Mouse (Mus musculus): ENCODE measurements around the gene Arnt2. TPM values are rescaled to one million over a fixed set of nuclear protein-coding genes. Genes with fewer than 3 reads are reported as not detected.

Gene Arnt2
- polyA plus RNA-seq, 1 experiment from 2014 or later = 46.4 TPM

DNA sequence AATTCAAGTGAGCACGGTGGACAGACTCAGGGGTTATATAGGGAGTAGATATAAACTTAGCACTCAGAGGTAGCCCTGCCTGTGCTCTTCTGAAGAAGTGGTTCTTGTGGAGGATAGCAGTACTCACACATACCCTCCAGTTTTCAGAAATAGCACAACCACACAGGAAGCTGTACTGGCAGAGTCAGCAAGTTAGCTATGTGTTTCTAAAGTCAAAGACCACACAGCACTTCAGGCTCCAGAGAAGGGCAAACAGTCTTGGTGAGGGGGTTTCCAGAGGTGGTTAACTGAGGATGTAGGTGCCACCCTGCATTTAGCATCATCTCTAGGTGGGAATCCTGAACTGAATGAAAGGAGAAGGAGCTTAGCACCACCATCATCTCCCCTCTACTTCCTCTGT lies 23.5 kb downstream of the Arnt2 start:
- no peak for ATAC-seq
- Histone ChIP-seq H3K36me3 (ENCODE audit: poor library complexity, severe bottlenecking) (peaks cover 7% of the 10 kb centered on the region), H3K4me2 (no peak overlapping the region), H3K4me3 (no peak overlapping the region), H3K27me3 (no peaks in the 10 kb centered on the region), H3K4me1 (no peaks in the 10 kb centered on the region), H3K9me3 (replicated peaks) (no peaks in the 10 kb centered on the region), H3K27ac (no peak overlapping the region), H3K9ac (no peak overlapping the region)
- WGBS = 58% methylated on average over 1 of the region's 1 CpGs

DNA sequence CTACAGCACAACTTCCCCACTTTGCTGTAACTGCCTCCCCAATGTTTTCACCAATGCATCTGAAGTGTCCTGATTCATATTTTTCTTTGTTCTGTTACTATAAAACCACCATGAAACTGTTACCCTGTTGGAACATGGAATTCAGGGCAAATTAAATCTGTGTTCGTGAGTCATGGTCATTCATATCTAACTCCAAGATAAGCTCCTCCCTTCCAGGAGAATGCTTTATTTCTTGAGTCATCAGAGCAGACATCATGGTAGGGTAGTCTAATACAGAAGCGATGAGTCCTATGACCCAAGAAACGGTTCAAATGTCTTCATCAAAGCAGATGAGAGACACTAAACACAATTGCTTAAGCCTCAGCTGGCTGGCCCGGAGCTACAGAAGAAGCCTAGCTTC lies 25.2 kb downstream of the Arnt2 start:
- Histone ChIP-seq H3K9ac (no peak overlapping the region), H3K9me3 (replicated peaks) (no peaks in the 10 kb centered on the region), H3K27ac (no peak overlapping the region), H3K4me1 (no peaks in the 10 kb centered on the region), H3K27me3 (no peaks in the 10 kb centered on the region), H3K4me2 (no peak overlapping the region), H3K4me3 (no peak overlapping the region), H3K36me3 (ENCODE audit: poor library complexity, severe bottlenecking) (peaks cover 10% of the 10 kb centered on the region)
- ATAC-seq = no peak
- WGBS = 93% methylated on average over 4 of the region's 4 CpGs

DNA sequence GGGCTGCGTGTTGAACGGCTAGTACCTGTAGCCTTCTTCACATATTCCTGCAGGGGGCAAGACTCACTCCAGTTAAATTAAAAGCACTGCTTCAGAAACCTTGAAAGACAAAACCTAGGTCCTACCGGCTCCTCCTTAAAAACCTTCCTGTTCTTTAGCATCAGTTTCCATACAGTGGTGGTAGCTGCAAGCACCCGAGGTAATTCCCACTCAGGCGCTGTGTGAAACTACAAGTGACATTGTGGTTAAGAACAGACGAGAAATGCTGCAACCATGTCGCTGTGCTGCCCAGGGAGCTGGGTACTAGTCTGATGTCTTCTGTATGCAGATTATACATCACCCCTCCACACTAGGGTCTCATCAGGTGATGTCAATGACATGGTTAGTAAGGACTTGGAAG lies 25.9 kb downstream of the Arnt2 start:
- WGBS = 95% methylated on average over 7 of the region's 7 CpGs
- H3K9ac ChIP-seq = no peak overlapping the region

DNA sequence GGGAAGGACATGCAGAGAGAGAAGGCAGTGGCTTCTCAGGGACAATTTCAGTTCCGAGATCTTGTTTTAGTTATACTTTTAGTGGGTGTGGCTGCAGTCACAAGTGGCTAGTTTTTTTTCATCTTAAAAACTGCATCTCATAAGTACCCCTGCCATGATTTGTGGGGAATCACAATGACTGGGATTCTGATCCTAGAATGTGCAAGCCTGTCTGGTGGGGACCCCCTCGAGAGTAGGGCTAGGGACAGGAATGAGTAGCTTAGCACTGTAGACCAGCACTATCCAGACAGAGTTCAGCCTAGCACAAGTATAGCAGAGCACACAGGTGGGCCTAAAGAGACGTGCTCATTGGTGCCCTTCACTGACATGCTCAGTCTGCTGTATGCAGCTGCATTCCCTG lies 27.6 kb downstream of the Arnt2 start:
- ATAC-seq = 0 out of 2 replicates have a peak, but pooled peaks have one; percentile 36
- Histone ChIP-seq H3K4me3 (no peak overlapping the region), H3K27me3 (no peaks in the 10 kb centered on the region), H3K9ac (no peak overlapping the region), H3K27ac (no peak overlapping the region), H3K36me3 (ENCODE audit: poor library complexity, severe bottlenecking) (peaks cover 10% of the 10 kb centered on the region), H3K9me3 (replicated peaks) (no peaks in the 10 kb centered on the region), H3K4me2 (no peak overlapping the region), H3K4me1 (peaks cover 10% of the 10 kb centered on the region)
- WGBS = 94% methylated on average over 3 of the region's 3 CpGs

More for the DNA sequence above, 25.9 kb downstream of the Arnt2 start:
- Histone ChIP-seq H3K27me3 (no peaks in the 10 kb centered on the region), H3K4me1 (no peaks in the 10 kb centered on the region), H3K4me2 (no peak overlapping the region), H3K9me3 (replicated peaks) (no peaks in the 10 kb centered on the region), H3K4me3 (no peak overlapping the region), H3K27ac (no peak overlapping the region), H3K36me3 (ENCODE audit: poor library complexity, severe bottlenecking) (peaks cover 10% of the 10 kb centered on the region)
- no peak for ATAC-seq

DNA sequence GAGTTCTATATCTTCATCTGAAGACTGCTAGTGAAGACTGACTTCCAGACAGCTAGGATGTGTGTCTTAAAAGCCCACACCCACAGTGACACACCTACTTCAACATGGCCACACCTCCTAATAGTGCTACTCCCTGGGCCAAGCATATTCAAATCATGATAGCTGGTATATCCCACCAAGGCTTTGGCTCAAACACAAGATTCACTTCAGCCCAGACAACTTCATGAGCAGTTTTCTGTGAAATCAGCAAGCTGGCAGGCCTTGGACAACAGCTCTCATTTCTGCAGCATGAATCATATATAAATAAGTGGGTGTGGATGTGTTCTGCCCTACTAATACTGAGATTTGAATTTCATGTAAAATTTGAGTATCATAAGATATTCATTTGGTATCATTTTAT lies 29.2 kb downstream of the Arnt2 start:
- ATAC-seq = no peak
- Histone ChIP-seq H3K27me3 (no peaks in the 10 kb centered on the region), H3K9ac (no peak overlapping the region), H3K9me3 (replicated peaks) (no peaks in the 10 kb centered on the region), H3K4me1 (peaks cover 11% of the 10 kb centered on the region), H3K27ac (no peak overlapping the region), H3K4me3 (no peak overlapping the region), H3K36me3 (ENCODE audit: poor library complexity, severe bottlenecking) (peaks cover 10% of the 10 kb centered on the region), H3K4me2 (no peak overlapping the region)

DNA sequence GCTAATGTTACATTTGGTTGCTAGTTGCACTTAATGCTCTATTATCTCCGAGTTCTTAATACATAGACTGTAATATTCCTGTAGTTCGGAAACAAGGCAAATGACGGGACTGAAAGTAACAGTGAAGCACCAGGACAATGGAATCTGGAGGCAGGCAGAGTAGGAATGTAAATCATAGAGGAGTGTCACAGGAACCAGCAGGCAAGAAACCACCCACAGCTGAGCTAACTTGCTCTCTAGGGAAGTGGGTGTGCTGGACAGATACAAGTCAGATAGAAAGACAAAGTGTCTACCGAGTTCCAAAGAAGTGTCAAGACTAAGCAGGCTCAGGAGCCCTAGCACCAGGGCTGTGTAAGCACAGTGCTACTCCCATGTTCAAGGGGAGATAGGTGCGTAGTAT lies 32.6 kb downstream of the Arnt2 start:
- Histone ChIP-seq H3K9me3 (replicated peaks) (no peaks in the 10 kb centered on the region), H3K4me1 (peaks cover 21% of the 10 kb centered on the region), H3K4me2 (no peak overlapping the region), H3K27ac (no peak overlapping the region), H3K4me3 (no peak overlapping the region), H3K36me3 (ENCODE audit: poor library complexity, severe bottlenecking) (0 out of 2 replicates have a peak, but pooled peaks cover 2% of the 10 kb centered on the region), H3K27me3 (no peaks in the 10 kb centered on the region), H3K9ac (no peak overlapping the region)
- WGBS = 76% methylated on average over 5 of the region's 5 CpGs
- no peak for ATAC-seq

DNA sequence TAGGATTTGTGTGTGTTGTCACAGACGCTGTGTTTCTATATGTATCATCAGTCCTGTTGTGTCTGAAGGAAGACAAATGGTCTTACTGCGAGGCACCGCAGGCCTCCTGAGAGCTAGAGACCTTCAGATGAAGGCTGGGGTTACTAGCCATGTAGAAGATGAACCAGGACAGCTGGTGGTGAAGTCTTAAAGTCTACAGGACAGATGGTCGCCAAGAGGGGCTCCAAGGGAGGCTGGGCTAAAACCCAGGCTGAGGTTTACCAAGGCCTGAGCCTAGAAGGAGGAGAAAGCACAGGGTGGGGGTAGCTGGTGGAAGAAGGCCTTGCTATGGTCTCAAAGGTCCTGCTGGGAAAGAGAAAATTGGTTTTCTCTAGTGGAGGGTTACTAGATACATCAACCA lies 36.3 kb downstream of the Arnt2 start:
- no peak overlapping the region for H3K27ac ChIP-seq
- H3K36me3 ChIP-seq (ENCODE audit: poor library complexity, severe bottlenecking) = no peaks in the 10 kb centered on the region
- H3K27me3 ChIP-seq = no peaks in the 10 kb centered on the region
- H3K4me3 ChIP-seq = no peak overlapping the region
- H3K9me3 ChIP-seq (replicated peaks) = no peaks in the 10 kb centered on the region
- no peak overlapping the region for H3K4me2 ChIP-seq
- H3K9ac ChIP-seq = no peak overlapping the region
- no peak for ATAC-seq
- 91% methylated on average over 4 of the region's 4 CpGs for WGBS
- peaks cover 28% of the 10 kb centered on the region for H3K4me1 ChIP-seq

DNA sequence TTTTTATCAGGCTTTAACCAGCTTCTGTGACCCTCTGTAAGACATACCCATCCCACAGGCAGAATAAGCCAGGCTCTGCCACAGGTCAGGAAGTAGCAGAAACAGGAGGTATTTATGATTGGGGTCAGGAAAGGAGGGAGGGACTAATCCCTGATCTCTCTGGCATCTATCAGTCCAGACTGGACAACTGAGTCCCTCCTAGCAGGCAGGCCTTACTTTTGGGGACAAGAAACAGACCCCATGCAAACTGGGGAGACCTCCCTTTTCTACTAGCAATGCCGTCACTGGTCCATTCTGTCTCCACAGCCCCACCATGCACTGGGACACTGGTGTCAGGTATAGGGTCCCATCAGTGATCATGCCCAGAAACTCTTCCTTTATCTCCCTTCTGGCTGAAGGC lies 37.1 kb downstream of the Arnt2 start:
- Histone ChIP-seq H3K4me1 (peaks cover 23% of the 10 kb centered on the region), H3K4me2 (no peak overlapping the region), H3K9ac (no peak overlapping the region), H3K36me3 (ENCODE audit: poor library complexity, severe bottlenecking) (no peaks in the 10 kb centered on the region), H3K27ac (peak overlapping the region; percentile 49), H3K27me3 (no peaks in the 10 kb centered on the region), H3K9me3 (replicated peaks) (no peaks in the 10 kb centered on the region), H3K4me3 (no peak overlapping the region)
- 96% methylated on average over 1 of the region's 1 CpGs for WGBS
- ATAC-seq = 0 out of 2 replicates have a peak, but pooled peaks have one; percentile 14

DNA sequence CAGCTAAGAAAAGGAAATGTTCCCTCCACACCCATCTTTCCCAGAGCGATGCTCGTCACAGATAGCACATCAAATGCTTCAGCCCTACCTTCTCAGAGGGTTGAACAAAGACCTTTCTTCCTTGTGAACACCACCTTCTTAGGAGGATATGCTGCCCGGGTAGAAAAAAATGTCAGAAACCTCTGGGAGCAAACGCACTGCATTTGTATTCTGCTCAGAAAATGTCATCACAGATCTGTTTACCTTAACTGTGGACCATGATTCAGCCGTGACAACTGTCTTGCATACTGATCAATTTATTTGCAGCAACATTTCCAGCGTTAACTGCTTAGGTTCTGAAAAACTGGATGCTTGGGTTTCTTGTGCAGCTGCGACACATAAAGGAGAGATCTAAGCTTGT lies 37.7 kb downstream of the Arnt2 start:
- Histone ChIP-seq H3K4me2 (no peak overlapping the region), H3K4me3 (no peak overlapping the region), H3K4me1 (peaks cover 17% of the 10 kb centered on the region), H3K36me3 (ENCODE audit: poor library complexity, severe bottlenecking) (no peaks in the 10 kb centered on the region), H3K9ac (no peak overlapping the region; the same call in 1 of the 2 replicates), H3K27ac (peak overlapping the region; percentile 49), H3K27me3 (no peaks in the 10 kb centered on the region), H3K9me3 (replicated peaks) (no peaks in the 10 kb centered on the region)
- 68% methylated on average over 7 of the region's 7 CpGs for WGBS
- peak; percentile 22; the same call in 1 of the 2 replicates for ATAC-seq

DNA sequence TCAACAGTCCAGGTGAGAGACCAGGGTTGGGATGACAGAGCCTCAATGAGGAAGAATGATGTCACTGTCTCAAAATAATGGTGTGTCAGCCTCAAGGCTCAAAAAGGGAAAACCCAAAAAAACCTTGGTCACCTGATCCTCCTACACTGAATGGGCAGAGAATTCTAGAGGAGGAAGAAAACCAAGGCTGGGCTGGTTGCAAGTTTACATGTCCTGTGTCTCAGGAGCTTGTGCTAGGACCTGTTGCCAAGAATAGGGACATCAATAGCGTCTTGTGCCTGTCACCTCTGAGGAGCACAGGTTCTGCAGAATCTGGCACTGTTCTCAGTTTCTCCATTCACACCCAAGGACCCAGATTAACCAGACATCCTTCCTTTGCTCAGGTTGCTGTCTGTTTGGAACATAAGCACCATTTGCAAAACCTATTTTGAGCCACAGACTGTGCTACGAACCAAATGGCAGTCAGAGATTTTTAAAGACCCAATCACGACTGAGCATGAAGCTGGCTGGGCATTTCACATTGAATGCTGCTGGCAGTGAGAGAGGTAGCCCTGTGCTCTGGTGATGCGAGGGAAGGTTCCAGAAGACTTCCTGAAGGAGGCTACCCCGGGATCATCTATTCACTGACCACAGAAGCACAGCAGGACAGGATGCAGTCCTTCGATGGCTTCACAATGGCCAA lies 38.9 kb downstream of the Arnt2 start:
- Histone ChIP-seq H3K4me3 (no peak overlapping the region), H3K4me2 (no peak overlapping the region), H3K27me3 (no peaks in the 10 kb centered on the region), H3K36me3 (ENCODE audit: poor library complexity, severe bottlenecking) (no peaks in the 10 kb centered on the region), H3K9me3 (replicated peaks) (no peaks in the 10 kb centered on the region), H3K27ac (peak overlapping the region; percentile 49; the same call in 1 of the 2 replicates), H3K9ac (no peak overlapping the region), H3K4me1 (peaks cover 27% of the 10 kb centered on the region)
- WGBS = 79% methylated on average over 6 of the region's 6 CpGs
- no peak for ATAC-seq

DNA sequence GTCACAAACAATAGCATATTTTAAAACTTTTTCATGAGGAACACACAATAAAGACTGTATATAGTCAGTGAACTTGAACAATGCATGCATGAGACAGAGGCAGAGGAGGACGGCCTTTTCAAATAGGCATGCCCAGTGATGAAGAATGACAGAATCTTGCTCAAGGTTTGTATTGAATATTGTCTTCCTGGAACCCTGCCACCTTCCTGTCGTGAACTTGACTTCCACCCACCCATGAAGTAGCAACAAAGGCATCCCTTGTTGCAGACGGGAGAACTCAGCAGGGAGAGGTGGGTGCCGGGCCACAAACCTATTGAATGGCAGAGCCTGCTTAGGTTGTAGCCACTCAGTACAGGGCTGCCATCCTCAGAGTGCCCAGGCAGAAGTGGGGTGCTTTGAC lies 43.7 kb downstream of the Arnt2 start:
- ATAC-seq = no peak
- WGBS = 37% methylated on average over 4 of the region's 4 CpGs
- H3K4me2 ChIP-seq = no peak overlapping the region
- H3K27ac ChIP-seq = no peak overlapping the region
- no peak overlapping the region for H3K9ac ChIP-seq
- H3K4me3 ChIP-seq = no peak overlapping the region
- H3K4me1 ChIP-seq = peaks cover 19% of the 10 kb centered on the region
- H3K36me3 ChIP-seq (ENCODE audit: poor library complexity, severe bottlenecking) = peaks cover 6% of the 10 kb centered on the region; the same call in 1 of the 2 replicates
- no peaks in the 10 kb centered on the region for H3K9me3 ChIP-seq (replicated peaks)
- H3K27me3 ChIP-seq = no peaks in the 10 kb centered on the region

DNA sequence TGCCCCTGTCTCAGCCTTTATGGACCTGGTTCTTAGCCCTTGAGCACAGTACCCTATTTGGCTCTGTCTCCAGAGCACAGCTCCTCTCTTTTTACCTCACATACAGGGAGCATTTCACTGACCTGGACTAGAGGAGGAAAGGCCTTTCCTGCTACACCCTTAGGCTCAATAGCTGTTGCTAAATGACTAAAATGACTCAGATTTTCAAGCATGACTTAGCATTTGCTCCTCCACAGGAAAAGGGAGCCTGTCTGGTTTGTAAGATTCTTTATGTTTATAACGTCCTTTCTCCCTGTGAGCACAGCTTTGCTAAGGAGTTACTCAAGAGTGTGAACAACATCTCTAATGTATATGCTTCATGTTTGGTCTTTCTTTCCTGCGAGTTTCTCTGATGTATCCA lies 47.3 kb downstream of the Arnt2 start:
- Histone ChIP-seq H3K4me3 (no peak overlapping the region), H3K36me3 (ENCODE audit: poor library complexity, severe bottlenecking) (peaks cover 39% of the 10 kb centered on the region), H3K27me3 (no peaks in the 10 kb centered on the region), H3K4me2 (no peak overlapping the region), H3K27ac (no peak overlapping the region), H3K4me1 (peaks cover 17% of the 10 kb centered on the region; the same call in 1 of the 2 replicates), H3K9me3 (replicated peaks) (no peaks in the 10 kb centered on the region), H3K9ac (no peak overlapping the region)
- ATAC-seq = no peak
- 31% methylated on average over 2 of the region's 2 CpGs for WGBS
